Mouse (Mus musculus) ovary, adult 18-20 months (tissue): ENCODE measurements around the gene Vmn1r53.
"Not testable (repeated sequence)": the region's sequence is repeated elsewhere in the genome, so short reads cannot be mapped to it uniquely, and the experiment has no call there.

Experiments
- DNase-seq: peaks from one replicate; pipeline ENCODE4 v3.0.0; 2022; ENCODE audit warnings: low spot score, mixed read lengths

Gene Vmn1r53

GRCm38 (mm10) chr6:90224338-90224737 is at the start of gene Vmn1r53:
TSS of gene Vmn1r53 (minus strand) at chr6:90224438.
- no peak for DNase-seq

- DNase-seq: no peak
Observed at GRCm38 (mm10) chr6:90246000-90246399, 21.8 kb upstream of the Vmn1r53 start, which contains the start of gene Vmn1r54. TSS of gene Vmn1r54 (plus strand) at chr6:90246300.

DNA sequence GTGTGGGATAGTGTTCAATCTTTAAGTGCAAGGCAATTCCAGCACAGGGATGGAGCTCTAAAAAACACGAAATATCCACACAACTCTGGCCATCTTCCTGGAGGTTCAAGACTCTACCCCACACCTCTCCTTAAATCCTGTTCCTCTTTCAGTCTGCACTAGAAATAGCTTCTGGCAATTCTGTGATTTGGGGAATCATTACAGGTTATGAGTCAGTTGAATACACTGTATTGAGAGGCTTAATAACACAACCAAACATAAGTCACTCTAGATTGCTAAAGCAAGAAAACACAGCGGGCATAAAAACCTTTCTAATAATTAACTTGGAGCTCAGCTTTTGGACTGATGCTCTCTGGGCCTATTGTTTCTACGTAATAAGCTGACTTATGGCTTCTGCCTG is 19.8 kb upstream of the Vmn1r53 start:
- DNase-seq: no peak

DNA sequence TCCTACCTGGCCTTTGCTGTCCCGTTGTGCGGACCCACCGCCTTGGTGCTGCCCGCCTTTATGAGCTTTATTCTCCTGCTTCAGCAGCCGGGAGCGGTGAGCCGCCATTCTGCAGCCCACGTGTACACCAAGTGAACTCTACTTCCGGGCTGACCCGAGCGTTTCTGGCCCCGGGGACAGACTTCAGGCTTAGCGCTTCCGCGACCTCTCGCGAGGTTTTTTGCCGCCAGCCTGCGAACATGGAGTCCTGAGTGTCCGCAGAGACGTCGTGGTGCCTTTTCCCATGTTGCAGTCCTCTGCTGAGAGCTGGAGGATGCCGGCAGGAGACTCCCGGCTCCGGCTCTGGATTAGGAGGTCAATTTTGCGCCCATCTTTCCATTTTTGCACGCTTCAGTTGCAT is 8.4 kb upstream of the Vmn1r53 start:
- DNase-seq: no peak

- DNase-seq: not testable (repeated sequence)
Observed at GRCm38 (mm10) chr6:90232114-90232513, 7.9 kb upstream of the Vmn1r53 start.

GRCm38 (mm10) chr6:90202493-90202892 is 21.7 kb downstream of the Vmn1r53 start, which contains the start of gene V1ra8:
TSS of gene V1ra8 (plus strand) at chr6:90202793.
- not testable (repeated sequence) for DNase-seq

- DNase-seq: no peak
Observed at GRCm38 (mm10) chr6:90174508-90174907, 49.7 kb downstream of the Vmn1r53 start, which contains the start of gene Vmn1r52. TSS of gene Vmn1r52 (plus strand) at chr6:90174808.
